Mouse (Mus musculus) brown adipose tissue, adult 24 weeks (tissue): ENCODE measurements around the gene Ccr6. TPM values are rescaled to one million over a fixed set of nuclear protein-coding genes. Genes with fewer than 3 reads are reported as not detected.

ENCODE experiments used
- polyA plus RNA-seq: library from polyadenylated mRNA; stranded (reverse); fragments of >200 nt; gene quantifications from 2 replicates; pipeline ENCODE4 v1.2.4, GENCODE M21; 2012; ENCODE audit not compliant: missing spikeins, insufficient read depth, insufficient read length

Ccr6 gene
- polyA plus RNA-seq, 1 experiment = not detected

Other genes with a start within 250 kb of the Ccr6 start
- not detected in 2 replicates for gene Gm49673, start 88.3 kb upstream of the Ccr6 start, polyA plus RNA-seq
- gene Rnaset2a, start 87.9 kb upstream of the Ccr6 start, polyA plus RNA-seq = 15.5 and 15.6 TPM in 2 replicates
- gene Fgfr1op, start 70.5 kb upstream of the Ccr6 start, polyA plus RNA-seq = 6.0 and 13.9 TPM in 2 replicates
- 3,579 and 4,573 TPM in 2 replicates for gene Mpc1, start 46.9 kb downstream of the Ccr6 start, polyA plus RNA-seq
- gene Sft2d1, start 75.1 kb downstream of the Ccr6 start, polyA plus RNA-seq = 34.2 and 34.6 TPM in 2 replicates
- not detected in 2 replicates for gene Prr18, start 101.4 kb downstream of the Ccr6 start, polyA plus RNA-seq
- not detected in 2 replicates for gene T2, start 119.9 kb downstream of the Ccr6 start, polyA plus RNA-seq
- not detected in 2 replicates for gene T, start 198.4 kb downstream of the Ccr6 start, polyA plus RNA-seq